Mouse (Mus musculus) embryo, embryonic 9.5 days (tissue): ENCODE results near the gene Nup153.

Experiments
- DNase-seq: peaks from one replicate; pipeline ENCODE4 v3.0.0-alpha.2; 2017; ENCODE audit errors: extremely low spot score

The Nup153 gene

DNA sequence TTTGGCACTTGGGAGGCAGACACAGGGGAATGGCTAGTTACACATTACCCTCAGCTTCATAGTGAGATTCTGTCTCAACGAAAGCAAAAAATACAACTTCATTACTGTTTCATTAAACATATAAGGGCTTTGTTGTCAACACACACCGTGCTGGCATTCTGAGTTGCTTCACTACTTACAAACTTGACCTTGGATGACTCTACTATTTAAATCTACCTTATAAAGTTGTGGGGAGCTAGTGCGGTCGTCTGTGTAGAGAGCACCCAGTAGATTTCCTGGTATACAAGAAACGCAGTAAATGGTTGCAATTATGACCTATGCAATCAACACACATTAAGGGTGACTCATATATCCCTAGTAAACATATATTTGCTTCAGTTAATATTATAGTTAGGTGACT lies 671 bp upstream of the Nup153 start:
- DNase-seq = no peak

DNA sequence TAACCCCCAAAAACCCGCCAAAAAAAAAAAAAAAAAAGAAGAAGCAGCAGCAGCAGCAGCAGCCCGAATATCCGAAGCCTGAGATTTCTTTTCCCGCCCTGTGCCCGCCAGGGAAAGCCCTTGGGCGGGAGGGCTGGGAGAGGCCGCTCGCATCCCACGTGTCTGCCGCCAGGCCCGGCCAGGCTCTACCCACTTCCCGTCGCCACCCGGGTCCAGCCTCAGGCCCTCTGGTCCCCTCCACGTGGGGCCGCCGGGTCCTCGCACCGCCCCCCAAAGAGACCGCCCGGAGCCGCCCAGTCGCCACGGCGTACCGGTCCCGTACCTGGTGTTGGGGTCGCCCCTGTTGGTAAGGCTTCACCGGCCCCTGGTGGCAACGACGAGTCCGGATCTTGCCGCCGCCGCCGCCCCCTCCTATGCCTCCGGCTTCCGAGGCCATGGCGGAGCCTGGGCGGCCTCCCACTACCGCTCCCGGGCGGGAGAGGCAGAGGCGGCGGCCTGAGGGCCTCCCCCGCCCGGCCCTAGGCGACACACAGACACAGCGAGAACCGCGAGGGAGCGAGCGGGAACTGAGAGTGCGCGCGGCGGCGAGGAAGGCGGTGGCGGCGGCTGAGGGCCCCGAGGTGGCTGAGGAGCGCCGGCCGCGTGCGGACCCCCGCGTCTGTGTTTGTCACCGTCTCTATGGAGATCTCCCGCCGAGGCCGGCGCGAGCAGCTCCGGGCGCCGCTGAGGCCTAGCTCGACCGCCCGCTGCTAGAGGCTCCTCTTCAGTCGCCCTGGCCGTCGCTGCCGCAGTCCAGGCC lies 503 bp downstream of the Nup153 start:
- DNase-seq = peak; percentile 70

DNA sequence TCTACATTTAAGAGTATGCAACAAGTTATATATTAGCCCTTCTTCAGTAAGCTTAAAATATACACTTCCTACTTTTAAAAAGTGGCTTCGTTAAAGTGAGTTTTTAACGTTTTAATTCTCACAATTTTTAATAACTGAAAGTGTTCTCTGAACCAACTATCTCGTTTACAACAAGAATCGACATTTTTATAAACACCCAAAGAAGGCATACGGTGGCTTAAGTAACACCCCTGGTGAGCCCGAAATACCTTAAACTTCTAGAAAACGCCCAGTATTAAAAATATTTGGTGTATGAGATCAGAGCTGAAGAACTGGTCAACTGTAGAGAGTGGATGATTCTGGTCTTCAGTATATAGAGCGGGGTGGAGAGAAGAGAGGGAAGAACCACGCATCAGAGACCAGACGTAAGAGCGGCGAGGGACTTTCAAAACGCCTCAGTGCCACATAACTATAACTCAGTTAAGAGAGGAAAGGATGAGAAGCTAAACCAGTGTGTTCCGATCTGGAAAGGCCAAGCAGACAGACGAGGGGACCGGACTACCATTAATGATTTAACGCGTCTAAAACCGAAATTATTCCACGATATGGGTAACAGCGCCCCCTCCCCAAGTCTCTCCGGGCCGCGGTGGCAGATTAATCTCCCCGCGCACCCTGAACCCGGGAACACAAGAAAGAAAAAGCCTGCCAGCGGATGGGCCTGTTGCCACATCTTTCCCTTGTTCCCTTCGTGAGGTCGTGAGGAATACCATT lies 1.3 kb downstream of the Nup153 start:
- DNase-seq = peak; percentile 38

DNA sequence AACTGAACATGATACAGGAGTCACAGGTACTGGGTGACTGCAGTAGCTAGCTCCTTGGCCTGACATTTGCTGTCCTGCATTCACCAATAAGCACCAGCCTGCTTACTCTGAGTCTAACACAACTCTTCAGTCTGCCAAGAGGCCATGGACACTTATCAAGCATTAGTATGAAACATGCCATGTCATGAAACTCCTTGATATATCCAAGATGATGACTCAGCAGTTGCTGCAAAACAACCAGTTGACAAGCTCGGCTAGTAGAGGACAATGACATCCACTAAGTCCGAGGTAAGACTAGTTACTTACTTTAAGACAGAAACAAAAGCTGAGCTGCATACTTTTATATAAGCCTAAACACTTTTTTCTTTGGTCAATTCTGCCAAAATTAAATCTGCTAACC lies 2.5 kb downstream of the Nup153 start:
- DNase-seq = no peak

DNA sequence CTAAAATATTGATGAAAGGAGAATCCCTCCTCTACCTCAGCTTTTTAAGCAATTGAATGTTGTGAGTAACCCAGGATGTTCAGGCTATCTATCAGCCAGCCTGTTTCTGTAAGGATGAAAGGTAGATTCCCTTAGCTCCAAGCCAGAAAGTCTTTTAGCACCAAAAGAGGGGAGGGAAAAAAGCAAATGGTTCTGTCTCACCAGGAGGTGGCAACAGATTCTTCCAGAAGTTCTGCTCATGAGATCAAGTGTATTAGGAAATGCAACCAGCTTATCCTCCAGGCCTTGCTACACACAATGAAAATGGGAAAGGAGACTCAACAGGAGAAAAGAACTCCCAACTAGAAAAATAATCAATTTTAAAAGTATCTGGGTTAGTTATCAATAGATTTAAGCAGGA lies 3.4 kb downstream of the Nup153 start:
- no peak for DNase-seq

DNA sequence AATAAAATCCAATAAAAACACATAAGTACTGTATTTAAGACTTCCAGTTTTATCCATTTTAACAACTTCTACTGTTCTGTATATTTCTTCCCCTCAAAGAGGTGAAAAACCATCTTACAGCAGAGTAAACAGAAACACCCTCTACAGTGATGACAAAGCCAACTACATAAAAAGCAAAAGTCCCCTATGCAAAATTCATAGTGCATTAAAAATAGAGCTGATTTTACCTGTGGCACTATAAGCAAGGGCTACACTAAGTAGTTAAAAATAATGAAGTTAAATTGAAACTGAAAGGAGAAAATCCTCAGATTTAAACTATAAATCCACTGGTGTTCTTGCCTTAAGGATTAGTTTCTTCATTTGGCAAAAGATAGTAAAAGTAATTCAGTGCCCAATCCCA lies 6.7 kb downstream of the Nup153 start:
- DNase-seq = no peak

DNA sequence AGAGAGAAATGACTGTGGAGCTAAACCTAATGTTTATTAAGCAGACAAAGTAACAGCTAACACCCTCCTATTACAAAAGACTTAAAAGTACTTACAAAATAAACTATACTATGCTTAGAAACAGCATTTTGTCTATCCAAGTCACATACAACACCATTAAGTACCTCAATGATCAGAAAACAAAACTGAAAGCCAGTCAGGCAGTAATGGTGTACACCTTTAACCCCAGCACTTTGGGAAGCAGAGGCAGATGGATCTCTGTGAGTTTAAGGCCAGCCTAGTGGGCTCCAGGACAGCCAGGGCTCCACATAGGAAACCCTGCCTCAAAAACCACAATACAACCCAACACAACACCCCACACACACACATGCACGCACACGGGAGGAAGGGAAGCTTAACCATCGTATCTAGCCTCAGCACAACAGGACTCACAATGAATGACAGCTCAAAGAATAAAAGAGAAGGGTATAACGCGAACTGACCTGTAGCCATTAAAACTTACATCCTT lies 8.8 kb downstream of the Nup153 start:
- DNase-seq = no peak

DNA sequence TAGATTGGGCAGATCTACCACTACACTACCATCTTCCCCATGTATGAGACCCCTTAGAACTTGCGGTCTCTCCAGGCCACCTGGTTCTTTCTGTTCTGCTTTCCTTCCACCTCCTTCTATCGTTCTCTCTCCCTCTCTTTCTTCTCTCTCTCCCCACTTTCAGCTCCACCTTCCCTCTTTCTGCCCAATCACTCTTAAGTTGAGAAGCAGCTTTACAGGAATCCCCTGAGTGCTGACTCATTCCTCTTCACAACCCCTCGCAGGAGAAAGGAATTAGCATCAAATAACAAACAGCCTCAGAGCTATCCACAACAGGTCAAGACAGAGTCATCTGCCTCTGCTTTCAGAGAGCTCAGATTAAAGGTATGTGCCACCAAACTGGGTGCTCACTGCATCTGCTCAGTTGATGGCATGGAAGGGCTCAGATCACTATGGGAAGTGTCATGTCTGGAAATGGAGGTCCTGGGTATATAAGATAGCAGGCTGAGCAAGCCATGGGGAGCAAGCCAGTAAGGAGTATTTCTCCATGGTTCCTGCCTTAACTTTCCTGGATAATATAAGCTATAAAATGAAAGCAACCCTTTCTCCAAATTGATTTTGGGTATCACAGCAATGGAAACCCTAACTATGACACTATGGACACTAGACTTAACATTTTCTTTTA lies 11.6 kb downstream of the Nup153 start:
- DNase-seq = no peak

DNA sequence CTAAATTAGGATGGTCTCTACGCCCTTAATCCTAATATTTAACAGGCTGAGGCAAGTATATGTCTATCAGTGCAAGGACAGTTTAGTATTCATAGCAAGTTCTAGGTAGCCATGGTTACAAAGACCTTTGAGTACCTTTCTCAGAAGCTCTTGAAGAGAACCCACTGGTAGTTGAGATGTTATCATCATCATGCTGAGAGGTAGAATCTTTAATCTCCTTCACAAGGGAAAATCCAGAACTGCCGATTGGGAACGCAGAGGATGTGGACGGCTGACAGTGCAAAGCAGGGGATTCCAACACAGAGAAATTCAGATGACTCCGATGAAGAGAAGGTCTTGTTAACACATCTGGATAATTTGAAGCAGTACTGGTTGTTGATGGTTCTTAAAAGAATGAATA lies 14.3 kb downstream of the Nup153 start:
- DNase-seq = no peak

DNA sequence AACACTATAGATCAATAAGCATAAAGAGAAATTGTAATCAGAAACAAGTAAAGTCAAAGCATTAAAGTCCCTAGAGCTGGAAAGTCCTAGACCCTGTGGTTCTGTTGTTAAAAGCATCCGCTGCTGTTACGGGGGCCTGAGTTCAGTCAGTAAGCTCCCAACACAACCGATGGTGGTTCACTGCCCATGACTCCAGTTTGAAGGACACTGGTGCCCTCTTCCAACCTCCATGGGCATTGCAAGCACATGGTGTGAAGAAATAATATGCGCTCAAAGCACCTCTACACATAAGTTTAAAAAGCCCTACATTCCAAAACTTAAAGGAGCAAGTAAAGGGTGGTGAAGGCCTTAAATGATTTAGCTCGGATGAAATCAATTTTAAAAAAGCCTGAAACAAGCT lies 24.6 kb downstream of the Nup153 start:
- DNase-seq = no peak

DNA sequence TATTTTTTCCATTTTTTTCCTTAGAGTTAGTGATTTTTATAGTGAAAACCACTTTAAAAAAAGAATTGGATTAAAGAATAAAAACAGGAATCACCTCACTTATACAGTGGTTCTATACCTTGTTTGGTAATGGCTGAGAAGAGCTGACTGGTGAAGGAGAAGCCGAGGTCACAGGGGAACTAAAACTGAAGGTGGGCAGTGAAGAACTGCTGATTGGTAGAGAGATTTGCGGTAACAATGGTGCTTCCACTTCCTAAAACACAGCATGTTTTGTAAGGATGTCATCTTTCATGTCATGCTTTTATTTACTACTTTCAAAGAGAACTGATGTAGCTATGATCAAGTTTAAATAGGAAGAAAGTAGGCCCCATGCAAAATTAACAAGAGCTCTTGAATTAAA lies 26.3 kb downstream of the Nup153 start:
- no peak for DNase-seq

DNA sequence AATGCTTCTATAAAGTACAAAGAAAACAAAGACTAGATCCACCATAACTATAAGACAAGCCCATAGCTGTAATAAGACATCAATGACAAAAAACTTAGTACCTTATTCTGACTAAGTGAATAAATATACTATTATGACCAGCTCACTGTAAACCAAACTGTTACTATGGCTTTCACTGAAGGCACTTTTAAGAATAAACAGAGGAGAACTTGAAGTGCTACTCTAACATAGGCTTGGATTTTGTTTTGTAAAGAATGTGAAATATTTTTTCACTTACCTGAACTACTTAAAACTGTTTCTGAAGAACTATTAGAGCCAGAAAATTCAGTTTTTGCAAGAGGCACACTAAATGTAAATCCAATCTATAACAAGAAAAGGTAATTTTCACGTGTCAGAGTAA lies 28.4 kb downstream of the Nup153 start:
- DNase-seq = no peak

DNA sequence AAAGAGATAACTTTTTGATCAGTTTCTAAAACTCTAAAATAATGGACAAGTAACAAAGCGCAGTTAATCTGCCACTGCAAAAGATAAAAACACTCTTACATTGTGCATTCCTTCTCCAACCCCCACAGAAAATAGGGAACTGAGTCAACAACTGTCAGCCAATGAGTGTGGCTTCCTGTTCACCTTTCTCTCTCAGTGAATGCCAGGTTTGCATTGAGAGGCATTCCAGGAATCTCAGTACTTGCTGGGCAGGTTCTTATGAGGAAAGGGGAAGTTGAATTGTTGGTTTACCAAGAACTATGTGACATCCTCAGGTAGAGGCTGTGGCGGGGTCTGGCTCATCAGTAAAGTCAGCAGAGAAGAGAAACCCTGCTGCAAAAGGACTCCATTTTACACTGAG lies 31.0 kb downstream of the Nup153 start:
- DNase-seq = no peak

DNA sequence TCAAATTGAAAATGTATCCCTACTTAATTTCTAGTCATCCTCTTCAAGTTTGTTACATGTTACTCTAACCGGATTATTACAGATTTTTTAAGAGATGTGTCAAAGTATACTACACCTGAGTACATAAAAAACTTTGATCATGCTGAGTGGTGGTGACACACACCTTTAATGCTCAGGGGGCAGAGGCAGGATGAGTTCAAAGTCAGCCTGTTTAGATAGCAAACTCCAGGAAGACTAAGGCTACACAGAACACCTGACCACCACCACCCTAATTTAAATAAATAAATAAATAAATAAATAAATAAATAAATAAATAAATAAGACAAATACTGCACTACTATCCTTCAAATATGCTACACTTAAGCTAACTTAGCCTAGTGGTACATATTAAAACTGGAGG lies 31.8 kb downstream of the Nup153 start:
- no peak for DNase-seq

DNA sequence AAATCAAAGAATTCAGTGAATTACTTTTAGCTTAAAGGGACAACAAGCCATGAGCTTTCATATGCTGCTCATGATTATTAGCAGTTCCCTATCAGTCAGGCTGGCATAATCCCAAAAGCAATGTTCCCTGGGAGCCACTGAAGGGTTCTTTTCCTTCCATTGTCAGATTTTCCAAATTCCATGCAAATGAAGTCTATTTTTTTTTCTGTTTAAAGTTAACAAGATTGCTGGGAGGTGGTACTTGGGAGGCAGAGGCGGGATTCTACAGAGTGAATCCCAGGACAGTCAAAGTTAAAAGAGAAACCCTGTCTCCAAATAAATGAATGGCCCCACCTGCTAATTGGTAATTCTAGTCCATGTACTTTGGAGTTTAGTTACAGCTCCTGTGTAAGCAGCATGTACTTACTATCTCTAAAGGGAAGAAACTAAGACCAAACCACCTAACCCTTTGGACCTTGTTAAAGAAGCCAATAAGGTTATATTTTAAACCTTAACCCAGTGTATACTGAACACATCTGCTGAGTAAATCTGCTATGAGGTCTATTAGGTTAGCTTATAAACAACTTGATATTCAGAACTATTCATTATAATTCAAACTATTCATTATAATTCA lies 32.3 kb downstream of the Nup153 start:
- DNase-seq = no peak

DNA sequence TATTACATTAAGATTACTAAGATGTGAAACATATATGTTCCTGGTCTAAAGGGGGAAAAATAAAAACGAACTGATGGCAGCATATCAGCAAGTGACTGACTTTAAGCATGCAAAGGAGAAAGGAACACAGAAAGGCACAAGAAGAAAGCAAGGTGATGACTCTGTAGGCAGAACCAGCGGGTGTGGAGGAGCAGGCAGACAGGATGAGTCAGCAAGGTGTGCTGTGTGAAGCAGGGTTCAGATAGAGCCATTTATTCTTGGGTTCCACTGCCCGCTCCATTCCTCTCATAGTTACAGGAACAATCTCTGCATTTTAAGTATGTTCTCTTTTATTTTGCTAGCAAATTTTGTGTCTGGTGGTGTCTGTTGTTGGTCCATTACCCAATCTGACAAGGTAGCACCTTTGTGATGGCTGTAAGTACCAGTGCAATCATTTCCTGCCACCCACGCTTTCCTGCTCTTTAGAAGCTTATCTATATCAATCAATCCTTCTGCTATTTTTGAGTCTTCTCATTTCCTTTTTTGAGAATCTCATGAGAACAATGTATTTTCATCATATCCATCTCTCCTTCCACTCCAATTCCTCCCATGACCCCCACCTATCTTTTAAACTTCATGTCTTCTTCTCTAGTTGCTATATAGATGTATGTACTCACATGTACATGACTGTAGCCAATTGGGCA lies 37.0 kb downstream of the Nup153 start:
- DNase-seq = no peak

DNA sequence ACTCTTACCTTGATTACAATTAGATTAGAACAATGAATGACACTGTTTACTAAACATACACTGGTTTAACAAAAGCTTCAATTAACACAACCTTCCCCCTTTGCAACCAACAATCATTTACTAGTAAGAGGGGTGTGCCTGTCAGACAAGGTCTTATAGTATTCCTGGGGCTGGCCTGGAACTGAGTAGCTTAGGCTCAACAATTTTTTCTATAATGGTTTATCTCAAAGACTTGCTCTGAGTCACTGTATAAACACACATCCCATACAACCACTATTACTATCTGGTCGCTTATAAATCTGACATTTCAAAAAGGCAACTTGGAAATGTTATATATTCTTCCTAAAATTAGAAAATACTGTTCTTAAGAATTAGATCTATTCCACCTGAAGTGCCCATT lies 44.4 kb downstream of the Nup153 start:
- DNase-seq = no peak

DNA sequence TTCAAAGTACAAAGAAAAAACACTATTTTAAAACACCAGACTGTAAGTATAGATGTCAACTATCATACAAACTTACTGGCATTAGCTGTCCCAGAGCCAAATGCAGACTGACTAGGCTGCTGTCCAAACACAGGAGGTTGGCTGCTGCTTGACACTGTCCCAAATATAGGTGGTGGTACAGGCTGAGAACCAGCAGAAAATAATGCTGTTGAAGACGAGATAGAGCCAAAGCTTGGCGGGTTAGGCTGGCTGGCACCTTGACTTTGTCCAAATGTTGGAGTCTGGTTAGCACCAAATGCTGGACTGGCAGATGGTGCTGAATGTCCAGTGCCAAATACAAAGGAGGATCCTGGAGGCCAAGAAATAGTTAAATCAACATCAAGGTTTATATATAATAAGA lies 44.8 kb downstream of the Nup153 start:
- DNase-seq = no peak

DNA sequence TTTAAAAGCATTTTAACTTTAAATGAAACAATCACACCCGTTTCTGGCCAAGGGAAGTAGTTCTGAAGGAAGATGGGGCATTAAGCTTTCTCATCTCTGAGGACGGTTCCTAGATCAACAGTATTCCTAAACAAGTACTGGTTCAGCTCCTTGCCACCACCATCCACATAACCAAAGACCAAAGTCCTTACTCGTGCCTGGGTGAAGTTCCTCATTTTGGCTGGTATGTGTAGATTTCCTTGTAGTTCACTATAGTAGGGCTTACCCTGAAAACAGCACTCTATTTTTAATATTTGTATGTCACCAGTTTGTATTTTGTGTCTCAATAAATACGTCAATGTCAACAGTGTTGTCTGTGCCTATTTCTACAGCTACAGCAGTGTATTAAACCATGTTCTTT lies 50.0 kb downstream of the Nup153 start:
- no peak for DNase-seq

DNA sequence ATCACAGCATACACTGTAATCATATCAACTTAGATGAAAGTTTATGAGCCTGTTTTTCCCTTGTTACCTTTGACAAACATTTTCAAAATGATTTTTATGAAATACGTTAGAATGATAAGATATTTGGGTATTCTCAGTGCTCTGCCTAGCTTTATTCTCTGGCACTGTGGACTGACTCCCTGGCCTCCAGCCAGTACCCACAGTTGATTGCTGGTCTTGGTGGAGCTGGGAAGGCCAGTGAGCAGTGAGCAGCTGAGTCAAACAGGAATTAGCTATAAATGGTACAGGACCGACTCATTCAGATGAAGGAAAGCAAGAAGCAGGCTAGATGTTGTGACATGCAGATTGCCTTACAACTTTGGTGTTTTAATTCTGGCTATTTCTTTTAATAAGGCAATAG lies 53.1 kb downstream of the Nup153 start:
- DNase-seq = no peak

DNA sequence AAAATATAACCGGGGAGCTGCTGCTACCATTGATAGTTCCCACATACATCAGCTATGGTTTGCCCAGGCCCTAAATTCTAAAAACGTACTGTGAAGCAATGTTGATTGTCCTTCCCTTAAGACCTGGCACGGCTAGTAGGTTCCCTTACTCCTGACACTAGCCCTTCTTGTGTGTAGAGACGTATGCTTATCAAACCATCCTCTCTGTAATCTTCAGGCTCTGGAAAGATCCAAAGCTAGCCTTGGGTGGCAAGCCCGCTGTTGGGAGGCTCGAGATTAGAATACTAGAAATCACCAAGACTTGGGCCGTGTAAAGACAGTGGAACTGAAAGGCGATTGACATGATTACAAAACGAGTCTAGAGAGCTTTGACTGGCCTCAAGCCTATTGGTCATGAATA lies 57.2 kb downstream of the Nup153 start:
- no peak for DNase-seq
